Mouse (Mus musculus): ENCODE data around the gene Grb14. TPM values are rescaled to one million over a fixed set of nuclear protein-coding genes. Genes with fewer than 3 reads are reported as not detected.

Gene Grb14
- total RNA-seq, 1 experiment = 2.4 TPM

DNA sequence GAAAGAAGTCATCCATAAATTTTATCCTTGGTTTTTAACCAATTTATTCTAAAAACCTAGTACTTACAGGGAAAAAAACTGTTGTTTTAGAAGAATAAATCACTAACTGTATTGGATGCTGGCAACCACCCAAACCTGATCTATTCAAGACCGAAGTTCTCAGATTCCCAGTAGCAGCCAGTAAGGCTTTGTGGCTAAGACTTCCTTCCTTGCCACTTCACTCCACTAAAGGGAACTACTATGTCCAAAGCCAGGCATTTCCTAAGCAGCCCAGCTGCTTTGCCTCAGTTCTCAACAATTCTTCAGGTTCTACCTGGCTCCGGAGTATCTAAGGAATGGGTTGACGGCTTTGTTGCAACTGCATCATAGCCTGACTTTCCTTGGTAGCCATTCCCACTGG lies 14.7 kb downstream of the Grb14 start:
- Histone ChIP-seq H3K27ac (ENCODE audit: insufficient read depth, low read depth, low read length, poor library complexity, severe bottlenecking) (no peak overlapping the region), H3K4me3 (ENCODE audit: insufficient read depth in 1 of 2, low read depth in 1 of 2, low read length in 2 of 2, poor library complexity in 1 of 2, severe bottlenecking in 1 of 2) (no peak overlapping the region), H3K4me1 (ENCODE audit: control insufficient read depth in 2 of 2, insufficient read depth in 2 of 2, low read length in 2 of 2, poor library complexity in 1 of 2) (no peaks in the 10 kb centered on the region), H3K9ac (ENCODE audit: insufficient read depth, low read depth, low read length, poor library complexity, severe bottlenecking) (no peak overlapping the region), H3K9me3 (ENCODE audit: control insufficient read depth, insufficient read depth, low read depth, low read length) (no peaks in the 10 kb centered on the region), H3K36me3 (ENCODE audit: control insufficient read depth, insufficient read depth, low read length, poor library complexity, severe bottlenecking) (no peaks in the 10 kb centered on the region)
- in situ Hi-C loops (cut with MboI; ENCODE audit: low sequenced_read_pairs in 2 of 2, unreplicated experiment in 2 of 2) = no loop called here
- DNase-seq (ENCODE audit: low read depth, low spot score) = no peak
- TF ChIP-seq ZNF384 (IDR thresholded peaks at IDR 0.05; ENCODE audit: low read depth, low read length) = no peak
- no peak for TF ChIP-seq CHD2 (IDR thresholded peaks at IDR 0.05; ENCODE audit: low read depth, low read length)
- TF ChIP-seq MAFK (IDR thresholded peaks at IDR 0.05; ENCODE audit: insufficient read depth, low read depth, low read length) = no peak
- TF ChIP-seq ZC3H11A (IDR thresholded peaks at IDR 0.05; ENCODE audit: borderline replicate concordance, low read depth, low read length) = no peak
- no peak for TF ChIP-seq HCFC1 (IDR thresholded peaks at IDR 0.05; ENCODE audit: borderline replicate concordance, insufficient read depth, low read length)

- Histone ChIP-seq H3K4me1 (ENCODE audit: control insufficient read depth in 2 of 2, insufficient read depth in 2 of 2, low read length in 2 of 2, poor library complexity in 1 of 2) (no peaks in the 10 kb centered on the region), H3K36me3 (ENCODE audit: control insufficient read depth, insufficient read depth, low read length, poor library complexity, severe bottlenecking) (no peaks in the 10 kb centered on the region), H3K9me3 (ENCODE audit: control insufficient read depth, insufficient read depth, low read depth, low read length) (no peaks in the 10 kb centered on the region), H3K27ac (ENCODE audit: insufficient read depth, low read depth, low read length, poor library complexity, severe bottlenecking) (no peak overlapping the region), H3K9ac (ENCODE audit: insufficient read depth, low read depth, low read length, poor library complexity, severe bottlenecking) (no peak overlapping the region), H3K4me3 (ENCODE audit: insufficient read depth in 1 of 2, low read depth in 1 of 2, low read length in 2 of 2, poor library complexity in 1 of 2, severe bottlenecking in 1 of 2) (no peak overlapping the region)
- in situ Hi-C loops (cut with MboI; ENCODE audit: low sequenced_read_pairs in 2 of 2, unreplicated experiment in 2 of 2) = no loop called here
- DNase-seq (ENCODE audit: low read depth, low spot score) = no peak
- TF ChIP-seq MAFK (IDR thresholded peaks at IDR 0.05; ENCODE audit: insufficient read depth, low read depth, low read length) (no peak), CHD2 (IDR thresholded peaks at IDR 0.05; ENCODE audit: low read depth, low read length) (no peak), ZNF384 (IDR thresholded peaks at IDR 0.05; ENCODE audit: low read depth, low read length) (no peak), HCFC1 (IDR thresholded peaks at IDR 0.05; ENCODE audit: borderline replicate concordance, insufficient read depth, low read length) (no peak), ZC3H11A (IDR thresholded peaks at IDR 0.05; ENCODE audit: borderline replicate concordance, low read depth, low read length) (no peak)
Observed at GRCm38 (mm10) chr2:65007396-65007795, 17.4 kb downstream of the Grb14 start.

- Histone ChIP-seq H3K9me3 (ENCODE audit: control insufficient read depth, insufficient read depth, low read depth, low read length) (no peaks in the 10 kb centered on the region), H3K36me3 (ENCODE audit: control insufficient read depth, insufficient read depth, low read length, poor library complexity, severe bottlenecking) (no peaks in the 10 kb centered on the region), H3K4me3 (ENCODE audit: insufficient read depth in 1 of 2, low read depth in 1 of 2, low read length in 2 of 2, poor library complexity in 1 of 2, severe bottlenecking in 1 of 2) (no peak overlapping the region), H3K9ac (ENCODE audit: insufficient read depth, low read depth, low read length, poor library complexity, severe bottlenecking) (no peak overlapping the region), H3K4me1 (ENCODE audit: control insufficient read depth in 2 of 2, insufficient read depth in 2 of 2, low read length in 2 of 2, poor library complexity in 1 of 2) (no peaks in the 10 kb centered on the region), H3K27ac (ENCODE audit: insufficient read depth, low read depth, low read length, poor library complexity, severe bottlenecking) (no peak overlapping the region)
- DNase-seq (ENCODE audit: low read depth, low spot score) = no peak
- TF ChIP-seq ZNF384 (IDR thresholded peaks at IDR 0.05; ENCODE audit: low read depth, low read length) = no peak
- TF ChIP-seq MAFK (IDR thresholded peaks at IDR 0.05; ENCODE audit: insufficient read depth, low read depth, low read length) = no peak
- TF ChIP-seq ZC3H11A (IDR thresholded peaks at IDR 0.05; ENCODE audit: borderline replicate concordance, low read depth, low read length) = no peak
- TF ChIP-seq HCFC1 (IDR thresholded peaks at IDR 0.05; ENCODE audit: borderline replicate concordance, insufficient read depth, low read length) = no peak
- TF ChIP-seq CHD2 (IDR thresholded peaks at IDR 0.05; ENCODE audit: low read depth, low read length) = no peak
- in situ Hi-C loops (cut with MboI; ENCODE audit: low sequenced_read_pairs in 2 of 2, unreplicated experiment in 2 of 2) = no loop called here
Observed at GRCm38 (mm10) chr2:65005044-65005443, 19.7 kb downstream of the Grb14 start.

- H3K9ac ChIP-seq (ENCODE audit: insufficient read depth, low read depth, low read length, poor library complexity, severe bottlenecking) = no peak overlapping the region
Observed at GRCm38 (mm10) chr2:65003433-65003832, 21.4 kb downstream of the Grb14 start.

DNA sequence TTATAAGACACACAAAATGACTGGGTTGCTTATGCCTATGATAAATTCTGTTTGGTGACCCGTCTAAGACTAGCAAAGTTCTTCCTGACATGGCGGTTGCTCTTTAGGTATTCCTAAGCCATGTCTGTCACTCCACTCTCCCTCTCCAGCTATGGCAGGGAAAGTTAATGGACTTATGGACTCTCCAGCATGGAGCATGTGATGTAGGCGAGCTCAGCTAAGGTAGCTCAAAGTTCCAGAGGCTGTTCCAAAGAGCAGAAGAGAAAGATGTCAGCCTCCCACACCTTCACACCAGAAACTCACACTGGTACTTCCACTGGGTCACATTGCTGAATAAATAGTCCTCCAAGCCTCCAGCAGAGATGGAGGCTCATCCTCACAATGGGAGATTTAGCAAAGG lies 22.2 kb downstream of the Grb14 start:
- DNase-seq (ENCODE audit: low read depth, low spot score) = no peak
- Histone ChIP-seq H3K4me1 (ENCODE audit: control insufficient read depth in 2 of 2, insufficient read depth in 2 of 2, low read length in 2 of 2, poor library complexity in 1 of 2) (no peaks in the 10 kb centered on the region), H3K27ac (ENCODE audit: insufficient read depth, low read depth, low read length, poor library complexity, severe bottlenecking) (no peak overlapping the region), H3K4me3 (ENCODE audit: insufficient read depth in 1 of 2, low read depth in 1 of 2, low read length in 2 of 2, poor library complexity in 1 of 2, severe bottlenecking in 1 of 2) (no peak overlapping the region), H3K36me3 (ENCODE audit: control insufficient read depth, insufficient read depth, low read length, poor library complexity, severe bottlenecking) (no peaks in the 10 kb centered on the region), H3K9me3 (ENCODE audit: control insufficient read depth, insufficient read depth, low read depth, low read length) (no peaks in the 10 kb centered on the region), H3K9ac (ENCODE audit: insufficient read depth, low read depth, low read length, poor library complexity, severe bottlenecking) (no peak overlapping the region)
- TF ChIP-seq MAFK (IDR thresholded peaks at IDR 0.05; ENCODE audit: insufficient read depth, low read depth, low read length) (no peak), ZNF384 (IDR thresholded peaks at IDR 0.05; ENCODE audit: low read depth, low read length) (no peak), CHD2 (IDR thresholded peaks at IDR 0.05; ENCODE audit: low read depth, low read length) (no peak), ZC3H11A (IDR thresholded peaks at IDR 0.05; ENCODE audit: borderline replicate concordance, low read depth, low read length) (no peak), HCFC1 (IDR thresholded peaks at IDR 0.05; ENCODE audit: borderline replicate concordance, insufficient read depth, low read length) (no peak)
- in situ Hi-C loops (cut with MboI; ENCODE audit: low sequenced_read_pairs in 2 of 2, unreplicated experiment in 2 of 2) = no loop called here

More at GRCm38 (mm10) chr2:65003433-65003832, 21.4 kb downstream of the Grb14 start:
- Histone ChIP-seq H3K4me3 (ENCODE audit: insufficient read depth in 1 of 2, low read depth in 1 of 2, low read length in 2 of 2, poor library complexity in 1 of 2, severe bottlenecking in 1 of 2) (no peak overlapping the region), H3K27ac (ENCODE audit: insufficient read depth, low read depth, low read length, poor library complexity, severe bottlenecking) (no peak overlapping the region), H3K4me1 (ENCODE audit: control insufficient read depth in 2 of 2, insufficient read depth in 2 of 2, low read length in 2 of 2, poor library complexity in 1 of 2) (no peaks in the 10 kb centered on the region), H3K36me3 (ENCODE audit: control insufficient read depth, insufficient read depth, low read length, poor library complexity, severe bottlenecking) (no peaks in the 10 kb centered on the region), H3K9me3 (ENCODE audit: control insufficient read depth, insufficient read depth, low read depth, low read length) (no peaks in the 10 kb centered on the region)
- in situ Hi-C loops (cut with MboI; ENCODE audit: low sequenced_read_pairs in 2 of 2, unreplicated experiment in 2 of 2) = no loop called here
- TF ChIP-seq ZNF384 (IDR thresholded peaks at IDR 0.05; ENCODE audit: low read depth, low read length) (no peak), HCFC1 (IDR thresholded peaks at IDR 0.05; ENCODE audit: borderline replicate concordance, insufficient read depth, low read length) (no peak), CHD2 (IDR thresholded peaks at IDR 0.05; ENCODE audit: low read depth, low read length) (no peak), MAFK (IDR thresholded peaks at IDR 0.05; ENCODE audit: insufficient read depth, low read depth, low read length) (no peak), ZC3H11A (IDR thresholded peaks at IDR 0.05; ENCODE audit: borderline replicate concordance, low read depth, low read length) (no peak)
- DNase-seq (ENCODE audit: low read depth, low spot score) = no peak

Measured in ES-E14 (cell line).